Mouse (Mus musculus) spleen, adult 2 months (tissue): ENCODE measurements around the gene Enpp5.

Source experiments
- CTCF ChIP-seq: fragments of 200-500 bp; IDR thresholded peaks from 2 replicates; pipeline ENCODE4 v1.5.1; 2011; ENCODE audit warnings: mild to moderate bottlenecking, inconsistent platforms; ENCODE audit not compliant: insufficient read depth, insufficient read length, insufficient replicate concordance; ENCODE audit errors: extremely low read depth
- POLR2A ChIP-seq: fragments of 200-500 bp; IDR thresholded peaks from 2 replicates; pipeline ENCODE4 v1.6.1; 2011; ENCODE audit warnings: low read depth, low read length, inconsistent platforms

- TF ChIP-seq CTCF: no peak
- TF ChIP-seq POLR2A: no peak
These were observed 36.3 kb upstream of the Enpp5 start for GRCm38 (mm10) chr17:44042301-44042700.
